Mouse (Mus musculus) layer of hippocampus, adult 2 months (tissue): Measurements from ENCODE around the gene Stap2. TPM values are rescaled to one million over a fixed set of nuclear protein-coding genes. Genes with fewer than 3 reads are reported as not detected.

Experiments used
- DNase-seq, 2 experiments: peaks; one replicate each; pipeline ENCODE4 v3.0.0; 2022; ENCODE audit warnings: low spot score in 2 of 2
- H3K27ac ChIP-seq: fragments of 200-600 bp; 2 replicates; pipeline ENCODE4 v1.8.1; 2022
- H3K4me3 ChIP-seq: fragments of 200-600 bp; 2 replicates; pipeline ENCODE4 v1.8.1; 2022; ENCODE audit warnings: mild to moderate bottlenecking
- CTCF ChIP-seq: fragments of 200-600 bp; conservative IDR thresholded peaks from 2 replicates; pipeline ENCODE4 v1.8.1; 2022; ENCODE audit warnings: antibody characterized with exemption, mild to moderate bottlenecking, moderate library complexity
- total RNA-seq, 2 experiments: library from RNA; stranded (reverse); gene quantifications; 2 replicates each; pipeline ENCODE4 v1.2.3; 2021

The Stap2 gene
- total RNA-seq, 2 experiments from 2014 or later, result 2.2 to 2.8 TPM

DNA sequence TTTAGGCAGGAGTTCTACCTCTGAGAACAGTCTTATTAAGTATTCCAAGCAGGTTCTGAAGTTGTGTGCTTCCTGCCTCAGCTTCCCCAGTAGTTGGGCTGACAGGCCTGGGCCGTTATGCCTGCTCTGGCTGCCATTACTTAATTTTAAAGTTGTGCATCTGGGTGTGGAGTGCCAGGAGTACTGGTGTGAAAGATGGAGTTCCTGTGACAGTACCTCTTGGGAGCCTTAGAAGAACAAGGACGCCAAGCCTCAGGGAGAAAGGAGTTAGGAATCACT lies 4.5 kb upstream of the Stap2 start:
- peak overlapping the region; percentile 97 for H3K4me3 ChIP-seq
- peak overlapping the region; percentile 95 for H3K27ac ChIP-seq
- TF ChIP-seq CTCF, result no peak
- DNase-seq, result no peak

DNA sequence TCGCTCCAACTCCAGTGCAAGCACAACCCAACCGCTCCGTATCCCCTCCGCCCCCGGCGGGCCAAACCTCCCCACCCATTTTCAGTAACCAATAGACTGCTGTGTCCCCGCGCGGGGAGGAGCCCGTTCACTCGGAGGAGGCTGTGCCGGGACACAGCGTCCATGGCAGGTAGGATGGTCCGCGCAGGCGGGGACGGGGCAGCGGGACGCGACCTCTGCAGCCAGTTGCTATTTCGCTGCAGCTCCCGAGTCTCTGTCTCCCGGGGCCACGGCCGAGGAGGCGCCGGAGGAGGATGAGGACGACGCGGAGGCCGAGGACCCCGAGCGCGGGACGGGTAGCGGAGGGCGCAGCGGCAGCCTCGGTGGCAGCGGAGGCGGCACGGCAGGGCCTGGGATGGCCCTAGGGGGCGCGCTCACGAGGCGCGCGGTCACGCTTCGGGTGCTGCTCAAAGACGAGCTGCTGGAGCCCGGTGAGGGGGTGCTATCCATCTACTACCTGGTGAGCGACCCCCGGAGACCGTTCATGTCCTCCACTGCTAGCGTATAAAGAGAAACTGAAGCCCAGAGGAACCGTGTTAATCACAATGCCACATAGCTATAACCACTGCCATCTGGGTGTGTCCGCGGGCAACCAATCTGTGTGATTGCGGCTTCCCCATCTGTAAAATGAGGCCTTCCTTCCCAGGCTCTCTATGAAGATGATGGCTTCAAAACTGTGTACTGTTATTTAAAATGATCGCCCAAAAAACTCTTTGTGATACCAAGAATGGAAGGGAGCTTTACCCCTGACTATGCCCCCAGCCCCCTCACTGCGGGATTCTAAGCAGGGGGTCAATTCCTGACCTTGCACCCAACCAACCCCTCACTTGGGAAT lies 3.9 kb upstream of the Stap2 start:
- DNase-seq, result peak; percentile 92 to 93
- Histone ChIP-seq H3K4me3 (peak overlapping the region; percentile 97), H3K27ac (peak overlapping the region; percentile 95)
- peak; percentile 71 for TF ChIP-seq CTCF

DNA sequence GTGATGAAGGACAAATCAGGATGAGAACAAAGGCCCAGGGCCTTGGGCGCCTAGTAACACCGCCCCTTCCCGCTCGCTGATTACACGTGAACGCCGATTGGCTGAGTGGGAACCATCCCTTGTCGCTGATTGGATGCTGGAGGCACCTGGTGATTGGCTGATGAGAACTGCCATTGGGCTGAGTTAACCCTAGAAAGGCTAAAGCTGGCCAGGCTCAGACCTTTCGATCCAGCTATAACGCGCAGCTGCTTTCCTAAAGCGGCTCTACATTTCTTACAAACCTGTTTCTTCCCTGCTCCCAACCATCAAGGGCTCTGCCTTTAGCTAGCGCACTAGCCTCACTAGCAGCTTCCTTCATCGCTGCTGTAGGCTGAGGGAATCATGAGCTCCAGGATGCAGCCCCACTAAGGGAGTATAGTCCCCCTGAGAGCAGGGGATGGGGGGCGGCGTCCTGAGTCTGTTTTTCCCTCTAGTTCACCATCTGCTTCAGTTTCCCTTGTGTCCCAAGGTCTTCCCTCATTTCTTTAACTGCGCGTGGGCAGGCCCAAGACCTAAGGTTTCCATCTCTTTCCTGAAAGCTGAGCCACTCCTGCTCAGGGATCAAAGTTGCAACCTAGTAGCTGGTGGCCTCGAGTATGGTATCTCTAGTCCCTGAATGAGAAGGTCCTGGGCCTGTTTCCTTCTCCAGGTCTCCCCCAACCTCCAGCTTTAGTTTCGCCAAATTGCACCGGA lies 3.1 kb upstream of the Stap2 start:
- Histone ChIP-seq H3K27ac (peak overlapping the region; percentile 95), H3K4me3 (peak overlapping the region; percentile 97)
- peak; percentile 90 to 95 for DNase-seq
- no peak for TF ChIP-seq CTCF

DNA sequence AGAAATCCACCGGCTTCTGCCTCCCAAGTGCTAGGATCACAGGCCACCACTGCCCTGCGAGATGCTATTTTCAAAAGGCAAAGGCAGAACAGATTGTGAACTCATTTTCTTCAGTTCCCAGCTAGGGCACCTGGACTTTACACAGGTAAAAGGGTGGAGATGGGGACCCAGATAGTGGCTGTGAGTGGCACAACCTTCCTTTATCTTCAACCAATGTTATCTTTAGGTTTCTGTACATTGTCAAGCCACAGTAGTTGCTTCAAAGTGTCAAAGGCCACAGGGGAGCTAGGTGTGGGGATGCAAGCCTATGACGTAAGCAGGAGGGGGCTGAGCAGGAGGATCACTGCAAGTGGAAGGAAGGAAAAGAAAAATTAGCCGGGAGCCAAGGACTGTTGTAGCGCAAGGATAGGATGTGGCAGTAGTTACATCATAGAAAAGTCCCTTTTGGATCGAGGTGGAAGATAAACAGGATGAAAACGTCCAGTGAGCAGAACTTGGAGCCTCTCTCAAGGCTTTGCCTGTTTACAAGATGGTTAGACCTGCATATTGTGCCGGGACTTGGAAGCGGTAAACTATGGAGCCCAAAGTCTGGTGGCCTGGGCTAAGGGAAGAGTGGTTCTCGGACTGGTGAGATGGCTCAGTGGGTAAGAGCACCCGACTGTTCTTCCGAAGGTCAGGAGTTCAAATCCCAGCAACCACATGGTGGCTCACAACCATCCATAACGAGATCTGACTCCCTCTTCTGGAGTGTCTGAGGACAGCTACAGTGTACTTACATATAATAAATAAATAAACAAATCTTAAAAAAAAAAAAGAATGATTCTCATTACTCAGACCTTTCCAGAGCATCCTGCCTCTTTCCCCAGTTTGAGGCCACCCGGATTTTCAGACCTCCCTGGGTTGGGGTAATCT lies 2.3 kb upstream of the Stap2 start:
- peak; percentile 58 for TF ChIP-seq CTCF
- H3K4me3 ChIP-seq, result peak overlapping the region; percentile 97
- no peak for DNase-seq
- peak overlapping the region; percentile 95 for H3K27ac ChIP-seq

DNA sequence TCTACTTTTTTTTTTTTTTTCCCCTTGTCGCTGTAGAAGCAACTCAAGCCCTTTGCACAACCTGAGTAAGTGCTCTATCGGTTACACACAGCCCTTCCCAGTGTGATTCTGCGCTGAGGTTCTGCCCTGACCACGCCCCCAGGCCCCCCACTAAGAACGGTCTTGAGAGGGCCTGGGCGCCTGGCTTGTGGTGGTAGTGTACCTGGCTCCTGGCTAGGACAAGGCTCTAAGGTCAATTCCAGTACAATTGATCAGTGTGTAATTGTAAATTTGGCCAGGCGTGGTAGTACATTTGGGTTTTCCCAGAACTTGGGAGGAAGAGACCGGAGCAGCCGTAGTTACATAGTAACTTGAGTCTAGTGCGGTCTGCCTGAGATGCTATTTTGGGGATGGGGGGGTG lies 1.6 kb upstream of the Stap2 start:
- Histone ChIP-seq H3K4me3 (no peak overlapping the region), H3K27ac (no peak overlapping the region)
- no peak for TF ChIP-seq CTCF
- DNase-seq, result no peak

DNA sequence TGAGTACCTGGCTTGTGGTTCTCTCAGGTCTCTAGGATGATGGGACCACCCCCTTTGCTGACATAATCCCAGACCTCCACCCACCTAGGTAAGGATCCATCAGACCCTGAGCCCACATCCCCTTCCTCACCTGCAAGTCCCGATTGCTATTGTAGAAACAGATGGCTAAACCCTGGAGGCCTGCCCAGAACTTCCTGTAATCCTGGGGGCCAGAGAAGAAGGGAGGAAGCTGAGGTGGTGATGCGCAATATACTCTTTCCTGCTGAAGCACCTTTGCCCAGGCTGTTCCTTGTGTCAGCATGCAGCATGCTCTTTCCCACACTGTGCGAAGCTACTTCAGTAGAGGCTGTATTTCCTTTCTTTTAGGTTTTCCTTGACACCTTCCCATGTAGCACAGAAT lies 2.4 kb downstream of the Stap2 start:
- no peak for TF ChIP-seq CTCF
- Histone ChIP-seq H3K4me3 (no peak overlapping the region), H3K27ac (no peak overlapping the region)
- no peak for DNase-seq

DNA sequence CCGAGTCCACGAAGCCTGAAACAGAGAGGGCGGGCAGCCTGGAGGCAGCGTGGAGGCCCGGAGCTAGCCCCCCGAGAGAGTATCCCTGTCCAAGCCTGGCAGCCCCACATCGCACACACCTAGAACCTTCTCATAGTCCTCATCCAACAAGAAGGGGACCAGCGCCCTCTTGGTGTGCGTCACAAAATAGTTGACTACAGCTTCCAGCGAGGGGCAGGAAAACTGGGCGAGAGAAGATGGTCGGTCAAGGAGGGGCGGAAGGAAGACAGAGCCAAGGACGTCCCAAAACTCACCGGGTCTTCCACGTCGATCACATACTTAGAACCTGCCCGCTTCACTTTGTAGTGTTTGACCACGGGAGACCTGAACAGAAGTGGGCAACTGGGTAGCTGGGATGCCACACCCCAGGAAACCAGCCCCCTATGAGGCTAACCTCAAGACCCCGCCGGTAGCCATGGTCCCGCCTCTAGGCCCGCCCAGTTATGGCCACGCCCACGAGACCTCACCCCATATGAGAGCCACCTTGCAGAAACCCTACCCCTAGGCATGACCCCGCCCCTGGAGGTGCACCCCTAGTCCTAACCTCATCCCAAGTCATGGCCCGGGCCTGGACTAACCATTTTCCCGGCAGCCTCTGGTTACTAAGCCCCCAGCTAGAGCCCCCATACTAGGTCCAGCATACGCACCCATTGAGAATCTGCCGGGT lies 5.4 kb downstream of the Stap2 start:
- DNase-seq, result no peak
- Histone ChIP-seq H3K4me3 (no peak overlapping the region), H3K27ac (no peak overlapping the region)
- peak; percentile 19; the same call in 1 of the 2 replicates for TF ChIP-seq CTCF

DNA sequence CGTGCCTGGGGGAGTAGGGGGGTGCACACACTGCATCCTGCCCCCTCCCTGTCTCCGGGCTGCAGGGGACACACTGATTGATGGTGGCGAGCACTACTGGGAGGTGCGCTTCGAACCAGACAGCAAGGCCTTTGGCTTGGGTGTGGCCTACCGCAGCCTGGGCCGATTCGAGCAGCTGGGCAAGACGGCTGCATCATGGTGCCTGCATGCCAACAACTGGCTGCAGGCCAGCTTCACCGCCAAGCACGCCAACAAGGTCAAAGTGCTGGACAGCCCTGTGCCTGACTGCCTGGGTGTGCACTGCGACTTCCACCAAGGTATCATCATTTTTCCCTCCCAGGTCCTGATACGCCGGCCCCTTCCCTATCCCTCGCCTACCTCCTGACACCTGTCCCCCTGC lies 9.4 kb downstream of the Stap2 start:
- no peak overlapping the region for H3K4me3 ChIP-seq
- no peak overlapping the region for H3K27ac ChIP-seq

DNA sequence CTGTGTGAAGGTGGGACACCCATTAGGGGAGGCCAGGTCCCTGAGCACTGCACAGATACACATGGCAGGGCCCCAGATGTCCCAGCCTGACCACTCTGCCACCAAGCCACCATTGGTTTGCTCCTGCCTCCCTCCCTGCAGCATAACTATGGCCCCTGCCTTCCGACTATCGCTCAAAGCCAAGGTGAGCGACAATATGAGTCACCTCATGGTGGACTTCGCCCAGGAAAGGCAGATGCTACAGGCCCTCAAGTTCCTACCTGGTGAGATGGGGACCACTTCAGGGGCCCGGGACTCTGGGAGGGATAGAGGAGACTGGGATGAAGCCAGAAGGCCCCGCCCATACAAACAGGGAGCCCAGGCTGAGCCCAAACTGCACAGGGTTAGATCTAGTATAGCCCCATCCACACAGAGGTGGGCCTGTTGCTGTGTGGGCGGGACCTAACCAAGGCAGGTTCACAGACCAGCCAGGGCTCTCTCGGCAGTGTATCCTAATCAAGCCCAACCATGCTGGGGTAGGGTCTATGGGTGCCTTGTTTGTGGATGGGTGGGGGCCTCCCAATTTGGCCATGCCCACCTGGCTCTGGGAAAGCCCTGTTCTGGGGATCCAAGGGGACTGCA lies 15.0 kb downstream of the Stap2 start:
- TF ChIP-seq CTCF, result no peak
- no peak for DNase-seq
- no peak overlapping the region for H3K4me3 ChIP-seq
- no peak overlapping the region for H3K27ac ChIP-seq

More for the DNA sequence above, 9.4 kb downstream of the Stap2 start:
- DNase-seq, result no peak
- no peak for TF ChIP-seq CTCF

DNA sequence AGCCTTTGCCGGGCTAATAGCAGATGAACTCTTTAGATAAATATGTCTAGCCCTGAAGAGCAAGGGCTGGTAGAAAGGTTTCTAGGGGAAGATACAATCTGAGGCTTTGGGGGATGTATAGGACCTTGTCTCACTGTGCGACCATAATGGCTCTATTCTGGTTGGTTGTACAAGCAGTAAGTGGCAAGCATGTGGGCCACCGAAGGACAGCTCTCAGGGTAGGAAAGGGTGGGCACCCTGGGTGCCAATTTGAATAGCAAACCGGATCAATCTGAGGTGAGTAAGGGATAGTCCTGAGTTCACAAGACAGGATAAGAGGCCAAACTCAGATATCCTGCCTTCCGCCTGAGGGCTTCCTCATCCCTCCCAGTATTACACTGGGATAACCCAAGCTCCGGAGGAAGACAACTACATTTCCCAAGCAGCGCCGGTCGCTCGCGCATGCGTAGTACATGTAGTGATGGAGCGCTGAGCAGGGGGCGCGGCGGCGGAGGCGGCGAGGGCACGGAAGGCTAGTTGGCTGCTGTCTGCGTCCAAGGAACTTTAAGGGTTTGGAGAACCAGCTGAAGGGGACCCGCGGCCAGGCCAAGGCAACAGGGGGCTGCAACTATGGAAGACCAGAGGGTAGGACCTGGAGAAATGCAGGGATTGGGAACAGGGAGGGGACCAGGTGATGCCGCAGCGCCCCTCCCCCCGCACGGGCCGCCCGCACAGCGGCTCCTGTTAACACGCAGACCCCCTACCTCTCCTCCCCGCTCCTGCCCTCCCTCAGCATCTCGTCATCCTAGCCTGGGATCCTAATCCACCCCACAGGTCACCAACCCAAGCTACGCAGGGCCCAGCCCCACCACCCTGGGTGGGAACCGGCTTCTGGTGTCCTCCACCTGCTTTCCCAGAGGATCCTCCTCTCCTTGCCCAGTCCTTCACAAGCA lies 19.1 kb downstream of the Stap2 start, which contains the start of gene Fsd1:
Gene Fsd1 (plus strand): TSS at position 480 of the 932 bp plus-strand sequence.
- H3K4me3 ChIP-seq, result peak within 1 kb of the TSS; percentile 82
- TF ChIP-seq CTCF, result 0 out of 2 replicates have a peak, but pooled peaks have one; percentile 8
- H3K27ac ChIP-seq, result peak within 1 kb of the TSS; percentile 82
- peak; percentile 82 to 83 for DNase-seq

DNA sequence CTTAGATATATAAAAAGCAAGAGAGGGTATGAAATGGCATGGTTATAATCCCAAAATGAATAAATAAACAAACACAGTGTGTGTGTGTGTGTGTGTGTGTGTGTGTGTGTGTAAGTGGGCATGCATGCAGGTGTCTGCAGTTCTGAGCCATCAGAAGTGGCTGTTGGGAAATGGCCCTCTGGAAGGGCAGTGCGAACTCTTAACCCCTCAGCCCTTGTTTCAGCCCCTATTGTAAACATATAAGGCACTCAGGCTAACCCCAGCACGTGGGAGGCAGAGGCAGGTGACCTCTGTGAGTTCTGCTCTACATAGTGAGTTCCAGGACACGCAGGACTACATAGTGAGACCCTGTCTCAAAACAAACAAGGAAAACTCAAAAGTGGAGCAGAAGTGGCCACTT lies 28.1 kb downstream of the Stap2 start:
- Histone ChIP-seq H3K27ac (no peak overlapping the region), H3K4me3 (no peak overlapping the region)
- TF ChIP-seq CTCF, result no peak
- no peak for DNase-seq
